Mouse (Mus musculus) stomach, postnatal 0 days (tissue): ENCODE results near the gene Magi1. TPM values are rescaled to one million over a fixed set of nuclear protein-coding genes. Genes with fewer than 3 reads are reported as not detected.

Experiments used
- ATAC-seq: fragments of 200-750 bp; cut with Nextera tagmentation; 2 replicates; pipeline ENCODE4 v1.8.0; 2017; ENCODE audit not compliant: low FRiP score, low TSS enrichment
- DNase-seq: peaks from one replicate; pipeline ENCODE4 v3.0.0-alpha.2; 2016; ENCODE audit warnings: low spot score
- H3K27ac ChIP-seq: fragments of 300-500 bp; sonication (generic); replicated peaks from 2 replicates; pipeline ENCODE4 v1.5.1; 2014; ENCODE audit warnings: mild to moderate bottlenecking, control low read depth
- H3K27me3 ChIP-seq: fragments of 300-500 bp; sonication (generic); 2 replicates; pipeline ENCODE4 v1.6.1; 2014; ENCODE audit warnings: low read length; ENCODE audit not compliant: control insufficient read depth, insufficient read depth
- H3K36me3 ChIP-seq: fragments of 300-500 bp; sonication (generic); 2 replicates; pipeline ENCODE4 v1.6.1; 2014; ENCODE audit warnings: low read length, mixed read lengths; ENCODE audit not compliant: control insufficient read depth, insufficient read depth
- H3K4me1 ChIP-seq: fragments of 300-500 bp; sonication (generic); replicated peaks from 2 replicates; pipeline ENCODE4 v1.6.1; 2014; ENCODE audit warnings: antibody characterized with exemption; ENCODE audit not compliant: control insufficient read depth, insufficient read depth
- H3K4me2 ChIP-seq: fragments of 300-500 bp; sonication (generic); replicated peaks from 2 replicates; pipeline ENCODE4 v1.6.1; 2014; ENCODE audit warnings: low read depth, mild to moderate bottlenecking, control low read depth, moderate library complexity
- H3K4me3 ChIP-seq: fragments of 300-500 bp; sonication (generic); 2 replicates; pipeline ENCODE4 v1.5.1; 2014; ENCODE audit warnings: low read depth, low read length, control low read depth
- H3K9ac ChIP-seq: fragments of 300-500 bp; sonication (generic); 2 replicates; pipeline ENCODE4 v1.6.1; 2014; ENCODE audit warnings: mild to moderate bottlenecking, low read length, control low read depth, mixed read lengths
- H3K9me3 ChIP-seq: fragments of 300-500 bp; sonication (generic); 2 replicates; pipeline ENCODE4 v1.6.1; 2016; ENCODE audit warnings: low read length; ENCODE audit not compliant: control insufficient read depth
- CTCF ChIP-seq: IDR thresholded peaks from 2 replicates; pipeline ENCODE4 v1.5.1; 2016; ENCODE audit warnings: antibody characterized with exemption, low read depth, mild to moderate bottlenecking, moderate library complexity
- EP300 ChIP-seq: optimal IDR thresholded peaks from 2 replicates; pipeline ENCODE3; 2016; ENCODE audit warnings: antibody characterized with exemption
- WGBS: fragments of 180-500 bp; shearing (Covaris S2); extraction: QIAGEN DNeasy Blood & Tissue Kit; methylation state at CpG from one replicate; pipeline ENCODE4 v1.1.7; 2014; 5-methylcytosine and 5-hydroxymethylcytosine counted together
- polyA plus RNA-seq: library from polyadenylated mRNA; unstranded; fragments of >200 nt; fragmentation: Nextera tagmentation; extraction: Ambion mirVana; gene quantifications from 2 replicates; pipeline ENCODE4 v1.2.1, GENCODE M21; 2015

Magi1 gene
- polyA plus RNA-seq, 1 experiment from 2014 or later = 4.4 TPM

GRCm38 (mm10) chr6:94092500-94092899 lies 191.2 kb downstream of the Magi1 start:
- no peaks in the 10 kb centered on the region for H3K9me3 ChIP-seq
- no peak overlapping the region for H3K4me2 ChIP-seq
- ATAC-seq (no peak), DNase-seq (no peak)
- H3K4me3 ChIP-seq = no peak overlapping the region
- no peaks in the 10 kb centered on the region for H3K36me3 ChIP-seq
- no peaks in the 10 kb centered on the region for H3K27me3 ChIP-seq
- no peak overlapping the region for H3K9ac ChIP-seq
- no peak for TF ChIP-seq CTCF
- no peaks in the 10 kb centered on the region; the same call in 1 of the 2 replicates for H3K4me1 ChIP-seq
- 82% methylated on average over 4 of the region's 4 CpGs for WGBS
- no peak overlapping the region for H3K27ac ChIP-seq

GRCm38 (mm10) chr6:94086855-94087254 lies 196.9 kb downstream of the Magi1 start:
- DNase-seq (no peak), ATAC-seq (no peak)
- Histone ChIP-seq H3K4me1 (no peaks in the 10 kb centered on the region), H3K9ac (no peak overlapping the region), H3K27me3 (no peaks in the 10 kb centered on the region), H3K4me2 (no peak overlapping the region), H3K4me3 (no peak overlapping the region), H3K36me3 (no peaks in the 10 kb centered on the region), H3K27ac (no peak overlapping the region), H3K9me3 (no peaks in the 10 kb centered on the region)
- TF ChIP-seq EP300 = no peak
- TF ChIP-seq CTCF = no peak
- 46% methylated on average over 2 of the region's 2 CpGs for WGBS

GRCm38 (mm10) chr6:94084752-94085151 lies 199.0 kb downstream of the Magi1 start:
- TF ChIP-seq CTCF = no peak
- TF ChIP-seq EP300 = no peak
- no peak overlapping the region for H3K9ac ChIP-seq
- no peak for DNase-seq
- no peak overlapping the region for H3K4me3 ChIP-seq
- no peak for ATAC-seq
- no peak overlapping the region for H3K27ac ChIP-seq
- no peaks in the 10 kb centered on the region for H3K9me3 ChIP-seq
- no peak overlapping the region for H3K4me2 ChIP-seq
- no peaks in the 10 kb centered on the region for H3K36me3 ChIP-seq
- 53% methylated on average over 5 of the region's 5 CpGs for WGBS
- H3K27me3 ChIP-seq = no peaks in the 10 kb centered on the region
- no peaks in the 10 kb centered on the region for H3K4me1 ChIP-seq

- Histone ChIP-seq H3K27me3 (no peaks in the 10 kb centered on the region), H3K27ac (no peak overlapping the region), H3K36me3 (no peaks in the 10 kb centered on the region), H3K4me1 (0 out of 2 replicates have a peak, but pooled peaks cover 2% of the 10 kb centered on the region), H3K4me2 (no peak overlapping the region), H3K9ac (no peak overlapping the region), H3K9me3 (no peaks in the 10 kb centered on the region), H3K4me3 (no peak overlapping the region)
- TF ChIP-seq CTCF (no peak), EP300 (no peak)
- DNase-seq (no peak), ATAC-seq (no peak; the same call in 1 of the 2 replicates)
- WGBS = 88% methylated on average over 7 of the region's 7 CpGs
Measured at GRCm38 (mm10) chr6:94083459-94083858, 200.3 kb downstream of the Magi1 start.

GRCm38 (mm10) chr6:94080933-94081545 lies 202.7 kb downstream of the Magi1 start:
- Histone ChIP-seq H3K27ac (no peak overlapping the region), H3K36me3 (no peaks in the 10 kb centered on the region), H3K4me3 (no peak overlapping the region), H3K9ac (no peak overlapping the region), H3K4me1 (0 out of 2 replicates have a peak, but pooled peaks cover 2% of the 10 kb centered on the region), H3K4me2 (no peak overlapping the region), H3K9me3 (no peaks in the 10 kb centered on the region), H3K27me3 (no peaks in the 10 kb centered on the region)
- 8% methylated on average over 4 of the region's 4 CpGs for WGBS
- ATAC-seq (no peak), DNase-seq (peak; percentile 70)
- TF ChIP-seq EP300 (no peak), CTCF (peak; percentile 98)

- no peaks in the 10 kb centered on the region for H3K9me3 ChIP-seq
- H3K27ac ChIP-seq = no peak overlapping the region
- WGBS = 39% methylated on average over 8 of the region's 8 CpGs
- H3K27me3 ChIP-seq = no peaks in the 10 kb centered on the region
- H3K4me3 ChIP-seq = no peak overlapping the region
- TF ChIP-seq EP300 (no peak), CTCF (no peak)
- no peak overlapping the region for H3K9ac ChIP-seq
- H3K36me3 ChIP-seq = no peaks in the 10 kb centered on the region
- H3K4me2 ChIP-seq = no peak overlapping the region
- ATAC-seq (peak; percentile 56; the same call in 1 of the 2 replicates), DNase-seq (peak; percentile 15)
- 0 out of 2 replicates have a peak, but pooled peaks cover 2% of the 10 kb centered on the region for H3K4me1 ChIP-seq
Measured at GRCm38 (mm10) chr6:94078934-94079333, 204.8 kb downstream of the Magi1 start.
